Mouse (Mus musculus) ES-E14 (cell line): ENCODE measurements around the gene Caskin1. TPM values are rescaled to one million over a fixed set of nuclear protein-coding genes. Genes with fewer than 3 reads are reported as not detected.

ENCODE experiments used
- DNase-seq: peaks from one replicate; pipeline ENCODE4 v3.0.0-alpha.2; 2013; ENCODE audit warnings: low read depth, low spot score
- H3K27ac ChIP-seq: 2 replicates; pipeline ENCODE4 v1.5.1; 2012; ENCODE audit warnings: low read depth, mild to moderate bottlenecking, low read length, moderate library complexity, mixed read lengths; ENCODE audit not compliant: poor library complexity, insufficient read depth, severe bottlenecking
- H3K36me3 ChIP-seq: 2 replicates; pipeline ENCODE4 v1.6.1; 2012; ENCODE audit warnings: mild to moderate bottlenecking, low read length, moderate library complexity, mixed read lengths; ENCODE audit not compliant: control insufficient read depth, poor library complexity, insufficient read depth, severe bottlenecking
- H3K4me1 ChIP-seq, 2 experiments: fragments of 150-350 bp in 1 of 2; sonication (generic) in 1 of 2; 2 replicates each; pipeline ENCODE4 v1.6.1; 2012; ENCODE audit warnings: low read length in 2 of 2, mild to moderate bottlenecking in 1 of 2, mixed read lengths in 1 of 2; ENCODE audit not compliant: control insufficient read depth in 2 of 2, insufficient read depth in 2 of 2, poor library complexity in 1 of 2
- H3K4me3 ChIP-seq, 2 experiments: fragments of 150-350 bp in 1 of 2; sonication (generic) in 1 of 2; 2 replicates each; pipeline ENCODE4 v1.5.1; 2012; ENCODE audit warnings: low read length in 2 of 2, low read depth in 1 of 2, mild to moderate bottlenecking in 1 of 2, mixed read lengths in 1 of 2; ENCODE audit not compliant: insufficient read depth in 1 of 2, poor library complexity in 1 of 2, severe bottlenecking in 1 of 2
- H3K9ac ChIP-seq: 2 replicates; pipeline ENCODE4 v1.6.1; 2012; ENCODE audit warnings: low read depth, mild to moderate bottlenecking, low read length, mixed read lengths; ENCODE audit not compliant: poor library complexity, insufficient read depth, severe bottlenecking
- H3K9me3 ChIP-seq: fragments of 150-350 bp; sonication (generic); 2 replicates; pipeline ENCODE4 v1.6.1; 2012; ENCODE audit warnings: low read depth, mild to moderate bottlenecking, low read length; ENCODE audit not compliant: control insufficient read depth, insufficient read depth
- CHD2 ChIP-seq: IDR thresholded peaks from 2 replicates; pipeline ENCODE4 v1.6.1; 2014; ENCODE audit warnings: mild to moderate bottlenecking, low read depth, low read length, inconsistent platforms
- HCFC1 ChIP-seq: IDR thresholded peaks from 2 replicates; pipeline ENCODE4 v1.6.1; 2012; ENCODE audit warnings: low read length, inconsistent platforms, borderline replicate concordance; ENCODE audit not compliant: insufficient read depth
- MAFK ChIP-seq: IDR thresholded peaks from 2 replicates; pipeline ENCODE4 v1.6.1; 2014; ENCODE audit warnings: mild to moderate bottlenecking, low read depth, low read length, inconsistent platforms; ENCODE audit not compliant: insufficient read depth
- ZC3H11A ChIP-seq: IDR thresholded peaks from 2 replicates; pipeline ENCODE4 v1.6.1; 2012; ENCODE audit warnings: low read depth, mild to moderate bottlenecking, inconsistent platforms, low read length, borderline replicate concordance
- ZNF384 ChIP-seq: IDR thresholded peaks from 2 replicates; pipeline ENCODE4 v1.6.1; 2012; ENCODE audit warnings: low read depth, low read length, inconsistent platforms
- in situ Hi-C, 2 experiments: fragments of 600-800 bp; cut with MboI; formaldehyde crosslinking; loops; one replicate each; pipeline ENCODE4 v1.15.1; 2025; ENCODE audit warnings: low sequenced_read_pairs in 2 of 2, inconsistent platforms in 1 of 2; ENCODE audit not compliant: unreplicated experiment in 2 of 2
- total RNA-seq: library from RNA; depleted of rRNA; stranded (reverse); fragments of 300-350 nt; gene quantifications from 2 replicates; pipeline ENCODE4 v1.2.3, GENCODE M21; 2012

The Caskin1 gene
- total RNA-seq, 1 experiment, result 2.0 TPM

- Histone ChIP-seq H3K4me3 (peak overlapping the region; percentile 83 to 97), H3K36me3 (peaks cover 10% of the 10 kb centered on the region; the same call in 1 of the 2 replicates), H3K4me1 (peaks cover 0 to 5% of the 10 kb centered on the region in 2 experiments; a peak in 2 of 4 replicates), H3K9me3 (no peaks in the 10 kb centered on the region), H3K9ac (peak overlapping the region; percentile 85), H3K27ac (peak overlapping the region; percentile 68; the same call in 1 of the 2 replicates)
- TF ChIP-seq ZNF384, result no peak
- no peak for TF ChIP-seq MAFK
- no peak for TF ChIP-seq HCFC1
- no peak for TF ChIP-seq CHD2
- no peak for TF ChIP-seq ZC3H11A
- DNase-seq, result no peak
- in situ Hi-C loops, result no loop called here
Measured at GRCm38 (mm10) chr17:24469336-24469909, 19.0 kb upstream of the Caskin1 start.

GRCm38 (mm10) chr17:24469910-24470602 lies 18.3 kb upstream of the Caskin1 start, which contains the start of the genes E4f1 and Pgp:
Gene E4f1 (minus strand): TSS chr17:24470313.
Gene Pgp (plus strand): TSS chr17:24470392.
- peak; percentile 94 for DNase-seq
- peak within 1 kb of the TSS; percentile 93 for H3K9ac ChIP-seq
- H3K9me3 ChIP-seq, result no peaks in the 10 kb centered on the region
- peaks cover 12% of the 10 kb centered on the region; the same call in 1 of the 2 replicates for H3K36me3 ChIP-seq
- TF ChIP-seq CHD2 (peak; percentile 79), HCFC1 (no peak)
- peak within 1 kb of the TSS; percentile 83 to 97 for H3K4me3 ChIP-seq
- peak within 1 kb of the TSS; percentile 68 for H3K27ac ChIP-seq
- in situ Hi-C loops, result no loop called here
- H3K4me1 ChIP-seq, result peaks cover 0 to 5% of the 10 kb centered on the region in 2 experiments; a peak in 2 of 4 replicates

- no peak for DNase-seq
- H3K4me1 ChIP-seq, result peaks cover 0 to 5% of the 10 kb centered on the region in 2 experiments; a peak in 2 of 4 replicates
- H3K9me3 ChIP-seq, result no peaks in the 10 kb centered on the region
- no peak for TF ChIP-seq CHD2
- no peak for TF ChIP-seq MAFK
- TF ChIP-seq HCFC1, result no peak
- no peak for TF ChIP-seq ZNF384
- no peak for TF ChIP-seq ZC3H11A
- in situ Hi-C loops, result no loop called here
- H3K36me3 ChIP-seq, result peaks cover 20% of the 10 kb centered on the region; the same call in 1 of the 2 replicates
- no peak overlapping the region; the same call in 1 of the 2 replicates for H3K27ac ChIP-seq
- peak overlapping the region; percentile 93 for H3K9ac ChIP-seq
- peak overlapping the region; percentile 75 to 83 for H3K4me3 ChIP-seq
Measured at GRCm38 (mm10) chr17:24470701-24471527, 17.5 kb upstream of the Caskin1 start.

- TF ChIP-seq CHD2 (no peak), MAFK (no peak), ZC3H11A (no peak), HCFC1 (no peak), ZNF384 (no peak)
- DNase-seq, result no peak
- H3K4me3 ChIP-seq, result no peak overlapping the region
- peaks cover 0 to 5% of the 10 kb centered on the region in 2 experiments; a peak in 2 of 4 replicates for H3K4me1 ChIP-seq
- no peak overlapping the region for H3K9ac ChIP-seq
- no peak overlapping the region for H3K27ac ChIP-seq
- H3K9me3 ChIP-seq, result no peaks in the 10 kb centered on the region
- H3K36me3 ChIP-seq, result peaks cover 29% of the 10 kb centered on the region; the same call in 1 of the 2 replicates
- in situ Hi-C loops, result no loop called here
Measured at GRCm38 (mm10) chr17:24472512-24472911, 15.9 kb upstream of the Caskin1 start.
